Mouse (Mus musculus) lung, adult 2 months (tissue): ENCODE data around the gene Becn1.

ENCODE experiments used
- CTCF ChIP-seq: fragments of 200-500 bp; IDR thresholded peaks from 2 replicates; pipeline ENCODE4 v1.5.1; 2011; ENCODE audit warnings: mild to moderate bottlenecking, low read length, control low read depth; ENCODE audit not compliant: insufficient read depth
- POLR2A ChIP-seq: fragments of 200-500 bp; IDR thresholded peaks from 2 replicates; pipeline ENCODE4 v1.6.1; 2011; ENCODE audit warnings: low read depth, mild to moderate bottlenecking, control low read depth, low read length, borderline replicate concordance; ENCODE audit errors: extremely low read depth

DNA sequence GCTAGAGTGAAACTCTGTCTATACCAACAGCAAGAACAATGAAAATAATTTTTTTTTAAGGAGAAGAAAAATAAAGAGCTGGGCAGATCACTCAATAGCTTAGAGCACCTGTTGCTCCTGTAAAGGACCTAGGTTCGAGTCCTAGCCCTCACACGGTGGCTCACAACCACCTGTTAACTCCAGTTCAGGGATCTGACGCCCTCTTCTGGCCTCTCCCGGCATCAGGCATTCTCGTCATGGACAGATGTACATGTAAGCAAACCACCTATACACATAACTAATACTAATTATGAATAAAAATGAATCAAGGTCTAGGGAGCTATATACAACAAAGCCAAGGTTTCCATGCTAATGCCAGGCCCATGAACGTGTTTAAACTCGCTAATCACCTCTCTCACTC lies 1.2 kb downstream of the Becn1 start:
- no peak for TF ChIP-seq CTCF
- no peak for TF ChIP-seq POLR2A
